Mouse (Mus musculus): ENCODE results near the gene 1700123O20Rik. TPM values are rescaled to one million over a fixed set of nuclear protein-coding genes. Genes with fewer than 3 reads are reported as not detected.

1700123O20Rik gene
- polyA plus RNA-seq, 1 experiment from 2014 or later = 81.1 TPM

DNA sequence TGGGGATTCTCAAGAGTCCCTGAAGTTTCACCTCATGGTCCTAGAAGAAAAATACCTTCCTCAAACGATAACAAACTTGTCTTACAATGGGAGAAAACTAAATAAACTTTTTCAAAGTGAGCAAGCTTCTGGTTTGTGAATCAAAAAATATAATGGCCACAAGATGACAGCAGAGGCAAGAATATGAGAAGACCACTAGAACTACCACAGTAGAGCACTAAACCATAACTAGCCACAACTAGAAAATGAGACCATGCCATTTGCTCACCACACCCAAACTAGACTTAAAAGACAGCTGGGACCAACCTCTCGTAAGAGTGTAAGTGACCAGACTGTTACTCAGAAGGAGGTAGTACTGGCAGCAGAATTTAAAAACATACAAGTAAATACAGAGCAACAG lies 26.0 kb upstream of the 1700123O20Rik start:
- H3K4me2 ChIP-seq = no peak overlapping the region
- H3K36me3 ChIP-seq (ENCODE audit: control insufficient read depth, insufficient read depth, low read length) = peaks cover 48% of the 10 kb centered on the region
- no peak overlapping the region for H3K9ac ChIP-seq (ENCODE audit: low read depth, low read length)
- no peaks in the 10 kb centered on the region for H3K4me1 ChIP-seq (replicated peaks; ENCODE audit: control insufficient read depth, insufficient read depth, low read length)
- H3K27ac ChIP-seq (ENCODE audit: low read depth, low read length) = no peak overlapping the region
- H3K27me3 ChIP-seq (replicated peaks; ENCODE audit: control insufficient read depth, insufficient read depth, low read length) = no peaks in the 10 kb centered on the region
- no peaks in the 10 kb centered on the region for H3K9me3 ChIP-seq (ENCODE audit: control insufficient read depth, low read length)
- ATAC-seq (replicated peaks; ENCODE audit: low FRiP score) (no peak), DNase-seq (ENCODE audit: low spot score) (no peak)
- WGBS = 91% methylated on average over 2 of the region's 2 CpGs
- no peak overlapping the region for H3K4me3 ChIP-seq (ENCODE audit: low read depth, low read length)

GRCm38 (mm10) chr14:54664477-54665222 lies 21.4 kb upstream of the 1700123O20Rik start:
- no peak overlapping the region for H3K9ac ChIP-seq (ENCODE audit: low read depth, low read length)
- no peaks in the 10 kb centered on the region for H3K27me3 ChIP-seq (replicated peaks; ENCODE audit: control insufficient read depth, insufficient read depth, low read length)
- H3K27ac ChIP-seq (ENCODE audit: low read depth, low read length) = no peak overlapping the region
- no peak for DNase-seq (ENCODE audit: low spot score)
- H3K4me1 ChIP-seq (replicated peaks; ENCODE audit: control insufficient read depth, insufficient read depth, low read length) = no peaks in the 10 kb centered on the region
- no peak overlapping the region for H3K4me3 ChIP-seq (ENCODE audit: low read depth, low read length)
- ATAC-seq (replicated peaks; ENCODE audit: low FRiP score) = no peak
- H3K36me3 ChIP-seq (ENCODE audit: control insufficient read depth, insufficient read depth, low read length) = peaks cover 49% of the 10 kb centered on the region
- H3K4me2 ChIP-seq = no peak overlapping the region
- H3K9me3 ChIP-seq (ENCODE audit: control insufficient read depth, low read length) = no peaks in the 10 kb centered on the region
- WGBS = 87% methylated on average over 10 of the region's 10 CpGs

GRCm38 (mm10) chr14:54669381-54669780 lies 16.6 kb upstream of the 1700123O20Rik start:
- DNase-seq (ENCODE audit: low spot score) (no peak), ATAC-seq (replicated peaks; ENCODE audit: low FRiP score) (no peak)
- Histone ChIP-seq H3K27ac (ENCODE audit: low read depth, low read length) (no peak overlapping the region), H3K4me2 (no peak overlapping the region), H3K9ac (ENCODE audit: low read depth, low read length) (no peak overlapping the region), H3K27me3 (replicated peaks; ENCODE audit: control insufficient read depth, insufficient read depth, low read length) (no peaks in the 10 kb centered on the region), H3K4me3 (ENCODE audit: low read depth, low read length) (no peak overlapping the region), H3K36me3 (ENCODE audit: control insufficient read depth, insufficient read depth, low read length) (peaks cover 31% of the 10 kb centered on the region), H3K4me1 (replicated peaks; ENCODE audit: control insufficient read depth, insufficient read depth, low read length) (no peaks in the 10 kb centered on the region), H3K9me3 (ENCODE audit: control insufficient read depth, low read length) (no peaks in the 10 kb centered on the region)
- 69% methylated on average over 4 of the region's 4 CpGs for WGBS

DNA sequence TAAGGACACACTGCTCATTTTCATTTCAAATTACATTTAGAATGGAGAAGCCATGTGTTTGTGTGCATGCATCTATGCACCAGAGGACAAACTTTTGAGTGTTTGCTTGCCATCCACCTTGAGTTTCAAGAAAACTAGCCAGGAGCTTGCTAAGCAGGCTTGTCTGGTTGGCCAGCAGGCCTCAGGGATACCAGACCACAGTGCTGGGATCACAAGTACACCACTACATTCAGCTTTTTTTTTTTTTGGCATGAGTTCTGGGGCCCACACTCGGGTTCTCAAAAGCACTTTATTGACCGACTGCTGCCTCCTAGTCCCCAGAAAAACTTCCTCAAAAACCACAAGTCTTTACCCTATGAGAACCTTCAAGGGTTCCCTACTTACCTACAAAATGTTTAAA lies 11.7 kb upstream of the 1700123O20Rik start:
- Histone ChIP-seq H3K9me3 (ENCODE audit: control insufficient read depth, low read length) (no peaks in the 10 kb centered on the region), H3K27me3 (replicated peaks; ENCODE audit: control insufficient read depth, insufficient read depth, low read length) (no peaks in the 10 kb centered on the region), H3K27ac (ENCODE audit: low read depth, low read length) (no peak overlapping the region), H3K36me3 (ENCODE audit: control insufficient read depth, insufficient read depth, low read length) (peaks cover 30% of the 10 kb centered on the region), H3K9ac (ENCODE audit: low read depth, low read length) (no peak overlapping the region), H3K4me1 (replicated peaks; ENCODE audit: control insufficient read depth, insufficient read depth, low read length) (0 out of 2 replicates have a peak, but pooled peaks cover 3% of the 10 kb centered on the region), H3K4me3 (ENCODE audit: low read depth, low read length) (no peak overlapping the region), H3K4me2 (no peak overlapping the region)
- ATAC-seq (replicated peaks; ENCODE audit: low FRiP score) = no peak
- 68% methylated on average over 2 of the region's 2 CpGs for WGBS
- no peak for DNase-seq (ENCODE audit: low spot score)

DNA sequence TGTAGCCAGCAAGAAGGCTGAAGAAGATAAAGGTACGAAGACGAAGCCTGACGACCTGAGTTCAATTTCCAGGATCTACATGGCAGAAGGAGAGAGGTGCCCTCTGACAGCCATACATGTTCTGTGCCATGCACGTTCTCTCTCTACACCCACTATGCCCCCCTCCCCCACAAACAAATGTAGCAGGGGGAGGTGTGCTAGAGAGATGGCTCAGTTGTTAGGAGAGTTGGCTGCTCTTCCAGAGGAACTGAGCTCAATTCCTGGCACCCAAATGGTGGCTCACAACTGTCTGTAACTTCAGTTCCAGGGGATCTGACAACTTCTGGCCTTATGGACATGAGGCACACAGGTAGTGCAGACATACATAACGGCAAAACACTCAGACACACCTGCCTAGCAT lies 9.7 kb upstream of the 1700123O20Rik start:
- no peaks in the 10 kb centered on the region for H3K9me3 ChIP-seq (ENCODE audit: control insufficient read depth, low read length)
- no peak overlapping the region for H3K4me2 ChIP-seq
- 95% methylated on average over 5 of the region's 5 CpGs for WGBS
- H3K36me3 ChIP-seq (ENCODE audit: control insufficient read depth, insufficient read depth, low read length) = peaks cover 29% of the 10 kb centered on the region
- H3K27me3 ChIP-seq (replicated peaks; ENCODE audit: control insufficient read depth, insufficient read depth, low read length) = no peaks in the 10 kb centered on the region
- H3K27ac ChIP-seq (ENCODE audit: low read depth, low read length) = no peak overlapping the region
- 0 out of 2 replicates have a peak, but pooled peaks cover 3% of the 10 kb centered on the region for H3K4me1 ChIP-seq (replicated peaks; ENCODE audit: control insufficient read depth, insufficient read depth, low read length)
- DNase-seq (ENCODE audit: low spot score) (no peak), ATAC-seq (replicated peaks; ENCODE audit: low FRiP score) (no peak)
- no peak overlapping the region for H3K9ac ChIP-seq (ENCODE audit: low read depth, low read length)
- no peak overlapping the region for H3K4me3 ChIP-seq (ENCODE audit: low read depth, low read length)

DNA sequence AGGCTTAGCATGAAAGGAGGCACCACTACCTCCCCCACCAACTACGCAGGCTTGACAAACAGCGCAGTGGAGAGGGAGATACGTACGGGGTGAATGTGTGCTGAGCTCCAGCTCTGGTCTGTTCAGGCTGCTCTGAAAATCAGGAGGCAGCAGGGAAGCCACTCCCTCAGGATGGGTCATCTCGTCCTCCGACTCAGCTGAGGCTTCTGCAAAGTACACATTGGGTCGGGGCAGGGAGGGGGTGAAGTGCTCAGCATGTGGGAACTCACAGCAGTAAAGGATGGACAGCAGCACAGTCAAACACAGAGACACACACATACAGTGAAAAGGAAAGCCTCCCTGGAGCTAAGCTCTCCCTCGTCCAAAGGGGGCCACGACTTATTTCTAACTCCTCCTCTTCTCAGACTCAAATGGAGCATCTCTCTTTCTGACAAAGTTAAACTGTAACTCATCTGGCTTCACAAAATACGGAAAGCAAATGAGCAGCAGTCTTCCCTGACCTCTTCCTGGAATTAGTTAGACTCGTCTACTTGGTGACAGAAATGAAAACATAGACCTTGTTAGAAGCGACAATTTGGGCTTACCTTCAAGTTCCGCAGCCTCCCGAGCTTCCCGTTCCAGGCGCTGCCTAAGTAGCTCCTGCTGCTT lies 7.2 kb upstream of the 1700123O20Rik start:
- Histone ChIP-seq H3K27me3 (replicated peaks; ENCODE audit: control insufficient read depth, insufficient read depth, low read length) (no peaks in the 10 kb centered on the region), H3K4me2 (no peak overlapping the region), H3K4me3 (ENCODE audit: low read depth, low read length) (no peak overlapping the region), H3K9ac (ENCODE audit: low read depth, low read length) (no peak overlapping the region), H3K36me3 (ENCODE audit: control insufficient read depth, insufficient read depth, low read length) (peaks cover 36% of the 10 kb centered on the region), H3K9me3 (ENCODE audit: control insufficient read depth, low read length) (no peaks in the 10 kb centered on the region), H3K4me1 (replicated peaks; ENCODE audit: control insufficient read depth, insufficient read depth, low read length) (0 out of 2 replicates have a peak, but pooled peaks cover 7% of the 10 kb centered on the region), H3K27ac (ENCODE audit: low read depth, low read length) (no peak overlapping the region)
- ATAC-seq (replicated peaks; ENCODE audit: low FRiP score) (no peak), DNase-seq (ENCODE audit: low spot score) (no peak)
- WGBS = 83% methylated on average over 16 of the region's 16 CpGs

GRCm38 (mm10) chr14:54682396-54682795 lies 3.6 kb upstream of the 1700123O20Rik start:
- H3K4me2 ChIP-seq = no peak overlapping the region; the same call in 1 of the 2 replicates
- H3K4me3 ChIP-seq (ENCODE audit: low read depth, low read length) = no peak overlapping the region
- H3K9me3 ChIP-seq (ENCODE audit: control insufficient read depth, low read length) = no peaks in the 10 kb centered on the region
- 88% methylated on average over 3 of the region's 3 CpGs for WGBS
- peaks cover 21% of the 10 kb centered on the region; the same call in 1 of the 2 replicates for H3K36me3 ChIP-seq (ENCODE audit: control insufficient read depth, insufficient read depth, low read length)
- DNase-seq (ENCODE audit: low spot score) (no peak), ATAC-seq (replicated peaks; ENCODE audit: low FRiP score) (no peak)
- no peak overlapping the region for H3K9ac ChIP-seq (ENCODE audit: low read depth, low read length)
- H3K27ac ChIP-seq (ENCODE audit: low read depth, low read length) = no peak overlapping the region
- H3K27me3 ChIP-seq (replicated peaks; ENCODE audit: control insufficient read depth, insufficient read depth, low read length) = no peaks in the 10 kb centered on the region
- H3K4me1 ChIP-seq (replicated peaks; ENCODE audit: control insufficient read depth, insufficient read depth, low read length) = peaks cover 18% of the 10 kb centered on the region

- peak overlapping the region; percentile 95 for H3K9ac ChIP-seq (ENCODE audit: low read depth, low read length)
- peak overlapping the region; percentile 82 for H3K4me3 ChIP-seq (ENCODE audit: low read depth, low read length)
- no peak for ATAC-seq (replicated peaks; ENCODE audit: low FRiP score)
- peaks cover 21% of the 10 kb centered on the region; the same call in 1 of the 2 replicates for H3K36me3 ChIP-seq (ENCODE audit: control insufficient read depth, insufficient read depth, low read length)
- DNase-seq (ENCODE audit: low spot score) = no peak
- peaks cover 19% of the 10 kb centered on the region for H3K4me1 ChIP-seq (replicated peaks; ENCODE audit: control insufficient read depth, insufficient read depth, low read length)
- WGBS = 5% methylated on average over 8 of the region's 8 CpGs
- no peaks in the 10 kb centered on the region for H3K27me3 ChIP-seq (replicated peaks; ENCODE audit: control insufficient read depth, insufficient read depth, low read length)
- H3K9me3 ChIP-seq (ENCODE audit: control insufficient read depth, low read length) = no peaks in the 10 kb centered on the region
- H3K27ac ChIP-seq (ENCODE audit: low read depth, low read length) = peak overlapping the region; percentile 97
- H3K4me2 ChIP-seq = peak overlapping the region; percentile 76
Observed at GRCm38 (mm10) chr14:54685471-54685870, 545 bp upstream of the 1700123O20Rik start.
